Mouse (Mus musculus) MEL (cell line): Measurements from ENCODE around the gene Cpt2. TPM values are rescaled to one million over a fixed set of nuclear protein-coding genes. Genes with fewer than 3 reads are reported as not detected.

Experiments used
- DNase-seq: peaks from one replicate; pipeline ENCODE4 v3.0.0; 2011; ENCODE audit warnings: low read depth, low spot score
- H3K27ac ChIP-seq: 2 replicates; pipeline ENCODE4 v1.5.1; 2012; ENCODE audit warnings: low read depth, mild to moderate bottlenecking, control low read depth, low read length, moderate library complexity; ENCODE audit not compliant: control insufficient read depth
- H3K27me3 ChIP-seq, 2 experiments: fragments of 150-350 bp in 1 of 2; sonication (generic) in 1 of 2; 2 replicates each; pipeline ENCODE4 v1.6.1; 2012; ENCODE audit warnings: low read length in 2 of 2, mild to moderate bottlenecking in 2 of 2, improper control_type of control experiment in 1 of 2, moderate library complexity in 1 of 2; ENCODE audit not compliant: insufficient read depth in 2 of 2, control insufficient read depth in 1 of 2
- H3K36me3 ChIP-seq, 2 experiments: 2 replicates each; pipeline ENCODE4 v1.6.1; 2012 to 2014; ENCODE audit warnings: low read length in 2 of 2, improper control_type of control experiment in 1 of 2, inconsistent platforms in 1 of 2, mild to moderate bottlenecking in 1 of 2; ENCODE audit not compliant: insufficient read depth in 2 of 2, control insufficient read depth in 1 of 2
- H3K4me1 ChIP-seq, 2 experiments: fragments of 150-350 bp in 1 of 2; sonication (generic) in 1 of 2; 2 replicates each; pipeline ENCODE4 v1.6.1; 2012; ENCODE audit warnings: low read length in 2 of 2, improper control_type of control experiment in 1 of 2, mild to moderate bottlenecking in 1 of 2; ENCODE audit not compliant: insufficient read depth in 2 of 2, control insufficient read depth in 1 of 2
- H3K4me3 ChIP-seq, 2 experiments: fragments of 150-350 bp in 1 of 2; sonication (generic) in 1 of 2; 2 replicates each; pipeline ENCODE4 v1.5.1; 2012; ENCODE audit warnings: low read depth in 2 of 2, low read length in 2 of 2, mild to moderate bottlenecking in 2 of 2, moderate library complexity in 2 of 2, control low read depth in 1 of 2, improper control_type of control experiment in 1 of 2; ENCODE audit not compliant: control insufficient read depth in 1 of 2, insufficient read depth in 1 of 2
- H3K79me2 ChIP-seq: 2 replicates; pipeline ENCODE4 v1.6.1; 2012; ENCODE audit warnings: mild to moderate bottlenecking, low read length, moderate library complexity; ENCODE audit not compliant: control insufficient read depth, poor library complexity, insufficient read depth
- H3K9ac ChIP-seq: 2 replicates; pipeline ENCODE4 v1.6.1; 2012; ENCODE audit warnings: low read depth, mild to moderate bottlenecking, control low read depth, low read length, moderate library complexity; ENCODE audit not compliant: control insufficient read depth, poor library complexity, severe bottlenecking
- H3K9me3 ChIP-seq: fragments of 150-350 bp; sonication (generic); replicated peaks from 2 replicates; pipeline ENCODE4 v1.6.1; 2012; ENCODE audit warnings: mild to moderate bottlenecking, low read length, improper control_type of control experiment, moderate library complexity; ENCODE audit not compliant: insufficient read depth
- CHD2 ChIP-seq: IDR thresholded peaks from 2 replicates; pipeline ENCODE4 v1.6.1; 2011; ENCODE audit warnings: low read length, improper control_type of control experiment
- CTCF ChIP-seq, 3 experiments: IDR thresholded peaks in 2 of 3; conservative IDR thresholded peaks in 1 of 3; 2 replicates each; pipeline ENCODE4 v1.5.1; 2011 to 2012; ENCODE audit warnings: low read length in 3 of 3, low read depth in 2 of 3, mild to moderate bottlenecking in 2 of 3, improper control_type of control experiment in 1 of 3, inconsistent platforms in 1 of 3, mixed read lengths in 1 of 3, moderate library complexity in 1 of 3; ENCODE audit not compliant: control insufficient read depth in 1 of 3, insufficient read depth in 1 of 3, poor library complexity in 1 of 3, severe bottlenecking in 1 of 3
- E2F4 ChIP-seq: IDR thresholded peaks from 2 replicates; pipeline ENCODE4 v1.6.1; 2011; ENCODE audit warnings: low read depth, low read length, improper control_type of control experiment, borderline replicate concordance
- ELF1 ChIP-seq: IDR thresholded peaks from 2 replicates; pipeline ENCODE4 v1.6.1; 2014; ENCODE audit warnings: low read depth, mild to moderate bottlenecking, inconsistent platforms, low read length, improper control_type of control experiment, moderate library complexity
- GATA1 ChIP-seq: IDR thresholded peaks from 2 replicates; pipeline ENCODE4 v1.6.1; 2011; ENCODE audit warnings: low read depth, low read length, improper control_type of control experiment
- MAFK ChIP-seq: IDR thresholded peaks from 2 replicates; pipeline ENCODE4 v1.6.1; 2011; ENCODE audit warnings: low read depth, mild to moderate bottlenecking, low read length, improper control_type of control experiment, borderline replicate concordance
- MXI1 ChIP-seq: IDR thresholded peaks from 2 replicates; pipeline ENCODE4 v1.6.1; 2011; ENCODE audit warnings: mild to moderate bottlenecking, low read depth, low read length, improper control_type of control experiment
- MYB ChIP-seq: IDR thresholded peaks from 2 replicates; pipeline ENCODE4 v1.6.1; 2011; ENCODE audit warnings: mild to moderate bottlenecking, low read depth, low read length, improper control_type of control experiment
- NELFE ChIP-seq: IDR thresholded peaks from 2 replicates; pipeline ENCODE4 v1.6.1; 2011; ENCODE audit warnings: low read depth, low read length, improper control_type of control experiment
- POLR2AphosphoS5 ChIP-seq: IDR thresholded peaks from 2 replicates; pipeline ENCODE4 v1.6.1; 2012; ENCODE audit warnings: low read depth, borderline replicate concordance, mild to moderate bottlenecking, inconsistent platforms, low read length, moderate library complexity, mixed read lengths
- RCOR1 ChIP-seq: IDR thresholded peaks from 2 replicates; pipeline ENCODE4 v1.6.1; 2012; ENCODE audit warnings: low read depth, mild to moderate bottlenecking, inconsistent platforms, low read length, improper control_type of control experiment
- TCF12 ChIP-seq: IDR thresholded peaks from 2 replicates; pipeline ENCODE4 v1.6.1; 2014; ENCODE audit warnings: low read depth, mild to moderate bottlenecking, inconsistent platforms, low read length, improper control_type of control experiment, moderate library complexity
- UBTF ChIP-seq: IDR thresholded peaks from 2 replicates; pipeline ENCODE4 v1.6.1; 2012; ENCODE audit warnings: low read depth, mild to moderate bottlenecking, inconsistent platforms, low read length, improper control_type of control experiment, moderate library complexity, borderline replicate concordance; ENCODE audit not compliant: insufficient read depth
- USF1 ChIP-seq: IDR thresholded peaks from 2 replicates; pipeline ENCODE4 v1.6.1; 2014; ENCODE audit warnings: low read depth, mild to moderate bottlenecking, inconsistent platforms, low read length, improper control_type of control experiment, moderate library complexity
- ZC3H11A ChIP-seq: IDR thresholded peaks from 2 replicates; pipeline ENCODE4 v1.6.1; 2012; ENCODE audit warnings: low read depth, mild to moderate bottlenecking, inconsistent platforms, low read length, improper control_type of control experiment
- polyA plus RNA-seq, 2 experiments: library from polyadenylated mRNA; stranded (reverse) in 1 of 2; unstranded in 1 of 2; fragments of >175 nt in 1 of 2; fragments of >200 nt in 1 of 2; gene quantifications; 2 replicates each; pipeline versions ENCODE4 v1.2.1 to v1.2.4; 2012; ENCODE audit warnings: low replicate concordance in 2 of 2, low read depth in 1 of 2; ENCODE audit not compliant: insufficient read length in 2 of 2, insufficient read depth in 1 of 2, missing spikeins in 1 of 2
- total RNA-seq: library from RNA; depleted of rRNA; stranded (reverse); fragments of 300-350 nt; gene quantifications from 2 replicates; pipeline ENCODE4 v1.2.3, GENCODE M21; 2012

The Cpt2 gene
- total and polyA plus RNA-seq, 3 experiments, result 14.0 to 37.6 TPM; not detected in 1

DNA sequence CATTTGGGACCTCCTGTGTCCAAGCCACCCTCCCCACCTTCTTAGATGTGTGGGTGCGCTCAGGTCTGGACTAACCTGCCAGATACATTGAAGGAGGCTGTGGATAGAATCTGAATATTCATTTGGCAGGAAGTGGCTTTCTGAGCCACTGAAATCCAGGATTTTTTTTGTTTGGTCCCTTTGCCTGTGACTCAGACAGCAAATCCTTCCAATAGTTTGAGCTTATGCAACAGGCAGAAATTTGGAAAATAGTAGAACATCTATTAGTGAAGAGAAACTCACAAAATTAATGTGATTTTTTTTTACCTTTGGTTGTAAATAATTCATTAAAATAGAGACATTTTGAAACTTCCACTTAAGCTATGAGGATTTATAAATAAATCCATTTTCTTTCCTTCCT, 47.8 kb upstream of the Cpt2 start:
- Histone ChIP-seq H3K27me3 (peaks cover 1 to 2% of the 10 kb centered on the region in 2 experiments), H3K4me1 (peaks cover 0 to 5% of the 10 kb centered on the region in 2 experiments; a peak in 1 of 4 replicates), H3K79me2 (no peaks in the 10 kb centered on the region), H3K36me3 (no peaks in the 10 kb centered on the region), H3K9ac (no peak overlapping the region), H3K4me3 (no peak overlapping the region), H3K9me3 (no peaks in the 10 kb centered on the region), H3K27ac (no peak overlapping the region)
- TF ChIP-seq RCOR1, result no peak
- TF ChIP-seq NELFE, result no peak
- TF ChIP-seq CTCF (IDR thresholded peaks at IDR 0.05 in 2 of 3, conservative IDR thresholded peaks at IDR 0.05 in 1 of 3; ENCODE audit: control insufficient read depth in 1 of 3, insufficient read depth in 1 of 3, low read depth in 2 of 3, low read length in 3 of 3, poor library complexity in 1 of 3, severe bottlenecking in 1 of 3), result no peak
- TF ChIP-seq TCF12, result no peak
- TF ChIP-seq MAFK, result no peak
- DNase-seq, result no peak

DNA sequence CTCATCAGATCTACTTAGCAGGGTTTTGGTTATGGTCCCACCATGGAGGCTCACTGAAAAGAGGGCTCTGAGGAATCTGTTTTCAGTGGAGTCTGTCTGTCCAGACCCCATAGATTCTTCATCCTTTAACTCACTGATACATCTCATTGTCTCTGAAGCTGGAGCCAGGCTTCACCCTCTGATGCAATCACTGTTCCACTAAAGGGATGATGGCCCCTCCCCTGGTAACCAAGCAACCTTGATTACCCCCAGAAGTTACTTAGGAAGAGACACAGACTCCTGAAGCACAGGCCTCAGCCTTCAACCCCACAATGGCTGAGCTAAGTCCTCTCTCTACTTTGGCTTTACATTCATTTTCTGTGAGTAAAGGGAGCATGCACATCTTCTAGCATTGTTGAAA, 46.4 kb upstream of the Cpt2 start:
- Histone ChIP-seq H3K9ac (no peak overlapping the region), H3K36me3 (no peaks in the 10 kb centered on the region), H3K4me3 (no peak overlapping the region), H3K27ac (no peak overlapping the region), H3K27me3 (peaks cover 1 to 2% of the 10 kb centered on the region in 2 experiments), H3K79me2 (no peaks in the 10 kb centered on the region), H3K4me1 (peaks cover 0 to 5% of the 10 kb centered on the region in 2 experiments; a peak in 1 of 4 replicates), H3K9me3 (no peaks in the 10 kb centered on the region)
- TF ChIP-seq POLR2AphosphoS5 (no peak), USF1 (no peak), ZC3H11A (no peak), MXI1 (no peak), UBTF (no peak), MYB (no peak), CHD2 (no peak)
- DNase-seq, result no peak

DNA sequence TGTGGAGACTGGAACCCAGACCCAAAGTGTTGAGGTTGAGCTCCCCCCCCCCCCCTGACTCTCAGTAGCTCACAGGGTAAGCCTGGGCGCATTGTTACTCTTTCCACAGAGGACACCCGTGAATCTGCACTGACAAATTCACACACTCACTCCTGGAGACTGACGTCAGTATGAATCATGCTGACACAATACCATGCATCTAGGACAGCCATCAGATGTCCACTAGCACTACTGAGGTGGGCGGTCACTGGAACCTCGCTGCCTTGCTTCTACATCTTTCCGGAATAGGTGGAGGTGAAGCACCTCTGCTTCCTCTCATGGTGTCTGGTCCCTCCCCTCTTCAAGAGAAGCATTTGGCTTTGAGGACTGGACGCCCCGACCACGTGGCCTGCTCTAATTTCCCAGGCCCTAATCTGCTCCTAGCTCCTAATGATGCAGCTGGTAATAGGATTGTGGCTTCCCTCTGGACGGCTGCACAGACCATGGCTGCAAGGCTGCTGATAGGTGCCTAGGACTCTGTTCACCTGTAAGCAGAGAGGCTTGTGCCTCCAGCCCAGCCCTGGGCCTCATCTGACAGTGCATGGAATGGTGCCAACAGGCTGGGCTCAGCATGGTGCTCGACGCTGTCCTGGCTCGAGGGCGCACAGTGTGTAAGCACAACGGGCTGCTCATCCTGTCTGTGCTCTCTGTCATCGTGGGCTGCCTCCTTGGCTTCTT, 44.7 kb upstream of the Cpt2 start, which contains the start of gene Slc1a7:
Gene Slc1a7, plus strand, starts transcription at position 367 of the 717 bp plus-strand sequence.
- H3K9ac ChIP-seq, result no peak within 1 kb of the TSS
- TF ChIP-seq ELF1 (no peak), GATA1 (no peak), E2F4 (no peak)
- no peak within 1 kb of the TSS for H3K27ac ChIP-seq
- H3K36me3 ChIP-seq, result no peaks in the 10 kb centered on the region
- H3K79me2 ChIP-seq, result no peaks in the 10 kb centered on the region
- H3K4me3 ChIP-seq, result no peak within 1 kb of the TSS
- H3K4me1 ChIP-seq, result peaks cover 0 to 5% of the 10 kb centered on the region in 2 experiments; a peak in 2 of 4 replicates
- no peaks in the 10 kb centered on the region for H3K9me3 ChIP-seq
- no peaks in the 10 kb centered on the region; a peak in 2 of 4 replicates for H3K27me3 ChIP-seq
- DNase-seq, result no peak
